11 mouse cellular contexts compared by ENCODE assay signal in the genomic region with DNA sequence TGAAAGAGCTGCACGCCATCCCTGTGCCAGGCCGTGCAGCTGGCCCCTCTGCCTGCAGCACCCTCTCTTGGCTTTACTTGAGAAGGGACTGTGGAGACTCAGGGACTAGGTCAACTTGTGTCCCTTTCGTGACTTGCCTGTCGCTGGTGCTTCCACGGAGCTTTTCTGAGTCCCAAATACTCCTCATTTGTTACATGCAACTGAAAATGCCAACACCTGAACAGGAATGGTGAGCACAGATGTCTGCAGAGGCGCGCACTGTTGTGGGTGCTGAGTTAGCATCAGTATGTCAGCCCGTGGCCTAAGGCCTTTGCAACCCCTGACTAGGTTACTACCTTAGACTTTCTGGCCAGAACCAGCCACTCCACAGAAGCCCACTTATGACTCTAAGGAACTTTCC. TPM values are rescaled to one million over a fixed set of nuclear protein-coding genes. Genes with fewer than 3 reads are reported as not detected.
DNase-seq lines count a peak whose midpoint lies in the region; ATAC-seq and TF ChIP-seq lines count a peak whose summit lies in the region.
"Had no signal": no experiment of that assay in that cellular context is flagged by ENCODE, and none has a peak within 500 bp of the region (broad histone marks: within the 10 kb centered on the region; RNA-seq: fewer than 3 reads in every experiment).

No protein-coding gene starts in this region.

- H3K27ac ChIP-seq in heart, embryonic 10.5 days: peak overlapping the region; percentile 81
- H3K27ac ChIP-seq in lung, embryonic 15.5 days: peak overlapping the region; percentile 54; the same call in 1 of the 2 replicates
- peak overlapping the region; percentile 81 for H3K27ac ChIP-seq in heart, postnatal 0 days (ENCODE audit: low read depth)
- peak overlapping the region; percentile 54 for H3K27ac ChIP-seq in midbrain, embryonic 16.5 days (ENCODE audit: low read length)

- TF ChIP-seq EP300 in heart, postnatal 0 days (IDR thresholded peaks at IDR 0.05; ENCODE audit: low read depth): no peak

- no peak overlapping the region for H3K4me2 ChIP-seq in lung, embryonic 15.5 days
- peak overlapping the region; percentile 14; the same call in 1 of the 2 replicates for H3K4me2 ChIP-seq in heart, postnatal 0 days (ENCODE audit: low read depth, low read length)
- H3K4me2 ChIP-seq in midbrain, embryonic 16.5 days (ENCODE audit: low read length): no peak overlapping the region
- H3K4me2 ChIP-seq: limb, embryonic 12.5 days had no signal

- H3K9ac ChIP-seq in lung, embryonic 15.5 days: no peak overlapping the region
- H3K9ac ChIP-seq in heart, postnatal 0 days (replicated peaks; ENCODE audit: low read depth, low read length): no peak overlapping the region
- H3K9ac ChIP-seq in midbrain, embryonic 16.5 days (ENCODE audit: low read depth, low read length): peak overlapping the region; percentile 31; the same call in 1 of the 2 replicates
- H3K9ac ChIP-seq: limb, embryonic 12.5 days had no signal

- H3K4me1 ChIP-seq in heart, embryonic 10.5 days: peaks cover 51% of the 10 kb centered on the region
- peaks cover 49% of the 10 kb centered on the region for H3K4me1 ChIP-seq in lung, embryonic 15.5 days
- peaks cover 48% of the 10 kb centered on the region for H3K4me1 ChIP-seq in heart, postnatal 0 days (ENCODE audit: control insufficient read depth, insufficient read depth)
- H3K4me1 ChIP-seq in midbrain, embryonic 16.5 days (ENCODE audit: control insufficient read depth, insufficient read depth, low read length): peaks cover 20% of the 10 kb centered on the region

- H3K4me3 ChIP-seq in heart, embryonic 10.5 days: no peak overlapping the region
- no peak overlapping the region for H3K4me3 ChIP-seq in lung, embryonic 15.5 days
- no peak overlapping the region for H3K4me3 ChIP-seq in heart, postnatal 0 days (ENCODE audit: low read depth, low read length)
- H3K4me3 ChIP-seq in midbrain, embryonic 16.5 days (ENCODE audit: low read depth, low read length): no peak overlapping the region
- H3K4me3 ChIP-seq: erythroblast, embryonic 14.5 days; limb, embryonic 12.5 days had no signal

- no peaks in the 10 kb centered on the region for H3K9me3 ChIP-seq in heart, embryonic 10.5 days
- H3K9me3 ChIP-seq in lung, embryonic 15.5 days: no peaks in the 10 kb centered on the region
- H3K9me3 ChIP-seq in heart, postnatal 0 days (replicated peaks; ENCODE audit: control insufficient read depth, low read length): no peaks in the 10 kb centered on the region
- H3K9me3 ChIP-seq in midbrain, embryonic 16.5 days (replicated peaks; ENCODE audit: control insufficient read depth, low read length, poor library complexity, severe bottlenecking): no peaks in the 10 kb centered on the region
- H3K9me3 ChIP-seq: limb, embryonic 12.5 days had no signal

- DNase-seq in heart, embryonic 10.5 days (ENCODE audit: low spot score): no peak
- DNase-seq in heart, postnatal 4 days: no peak
- DNase-seq in lung, postnatal 36 days: no peak
- no peak for DNase-seq in heart, postnatal 0 days (ENCODE audit: low spot score)
- DNase-seq in left cerebral cortex, adult 18-20 months (ENCODE audit: low spot score in 2 of 2): no peak
- no peak for DNase-seq in yolk sac, embryonic 10.5 days (ENCODE audit: low spot score)
- DNase-seq: gastrocnemius, postnatal 36 days had no signal

- TF ChIP-seq CTCF in heart, postnatal 0 days (IDR thresholded peaks at IDR 0.05; ENCODE audit: low read depth): no peak

- ATAC-seq in lung, embryonic 15.5 days (ENCODE audit: borderline replicate concordance, extremely low read depth, low FRiP score, low TSS enrichment): no peak
- ATAC-seq in heart, postnatal 0 days (ENCODE audit: insufficient read depth, low read depth): no peak
- 0 out of 2 replicates have a peak, but pooled peaks have one; percentile 3 for ATAC-seq in midbrain, embryonic 16.5 days

- peaks cover 49% of the 10 kb centered on the region for H3K36me3 ChIP-seq in heart, embryonic 10.5 days
- peaks cover 28% of the 10 kb centered on the region; the same call in 1 of the 2 replicates for H3K36me3 ChIP-seq in lung, embryonic 15.5 days
- H3K36me3 ChIP-seq in heart, postnatal 0 days (replicated peaks; ENCODE audit: control insufficient read depth, insufficient read depth, low read length): peaks cover 23% of the 10 kb centered on the region
- no peaks in the 10 kb centered on the region for H3K36me3 ChIP-seq in midbrain, embryonic 16.5 days (ENCODE audit: control insufficient read depth, insufficient read depth, low read length)

- no peaks in the 10 kb centered on the region for H3K27me3 ChIP-seq in heart, embryonic 10.5 days (ENCODE audit: insufficient read depth, poor library complexity, severe bottlenecking)
- H3K27me3 ChIP-seq in lung, embryonic 15.5 days: no peaks in the 10 kb centered on the region
- no peaks in the 10 kb centered on the region for H3K27me3 ChIP-seq in heart, postnatal 0 days (ENCODE audit: control insufficient read depth, insufficient read depth, low read length)
- no peaks in the 10 kb centered on the region for H3K27me3 ChIP-seq in midbrain, embryonic 16.5 days (ENCODE audit: control insufficient read depth, insufficient read depth, low read depth, low read length)
- H3K27me3 ChIP-seq: limb, embryonic 12.5 days had no signal

- WGBS in heart, embryonic 10.5 days: 80% methylated on average over 8 of the region's 8 CpGs
- 67% methylated on average over 8 of the region's 8 CpGs for WGBS in lung, embryonic 15.5 days
- WGBS in heart, postnatal 0 days: 74% methylated on average over 8 of the region's 8 CpGs
- 93% methylated on average over 8 of the region's 8 CpGs for WGBS in midbrain, embryonic 16.5 days

RNA-seq across cellular contexts. Expression of a gene that starts 35.2 kb away (rescaled TPM):
- polyA plus RNA-seq in heart, embryonic 10.5 days (2016; fragmentation: Nextera tagmentation; extraction: Ambion mirVana): 312 and 372 TPM in 2 replicates
- 100 to 1,000 TPM; 457 to 460 TPM for total RNA-seq in heart, postnatal 4 days (2021)
- polyA plus RNA-seq in lung, embryonic 15.5 days (2015; fragmentation: Nextera tagmentation; extraction: Ambion mirVana): 520 and 550 TPM in 2 replicates
- 289 and 316 TPM in 2 replicates for total RNA-seq in heart, postnatal 0 days (2014; rRNA removed; ENCODE audit: low replicate concordance)
- 271 and 272 TPM in 2 replicates for polyA plus RNA-seq in heart, postnatal 0 days (2015; fragmentation: Nextera tagmentation; extraction: Ambion mirVana)
- polyA plus RNA-seq in midbrain, embryonic 16.5 days (2015; fragmentation: Nextera tagmentation; extraction: Ambion mirVana): 69.2 and 74.3 TPM in 2 replicates
- 10 to 100 TPM; 27.6 to 27.9 TPM for total RNA-seq in left cerebral cortex, adult 18-20 months (2021)

RNA-seq across cellular contexts. Expression of a gene that starts 49.1 kb away (rescaled TPM):
- 0.88 and 1.0 TPM in 2 replicates for polyA plus RNA-seq in heart, embryonic 10.5 days (2016; fragmentation: Nextera tagmentation; extraction: Ambion mirVana)
- total RNA-seq in heart, postnatal 4 days (2021): under 1 TPM; 0.47 to 0.79 TPM
- polyA plus RNA-seq in lung, embryonic 15.5 days (2015; fragmentation: Nextera tagmentation; extraction: Ambion mirVana): 0.22 and 0.38 TPM in 2 replicates
- 3.7 and 8.4 TPM in 2 replicates for total RNA-seq in heart, postnatal 0 days (2014; rRNA removed; ENCODE audit: low replicate concordance)
- polyA plus RNA-seq in heart, postnatal 0 days (2015; fragmentation: Nextera tagmentation; extraction: Ambion mirVana): 3.5 and 4.2 TPM in 2 replicates
- polyA plus RNA-seq in midbrain, embryonic 16.5 days (2015; fragmentation: Nextera tagmentation; extraction: Ambion mirVana): not detected in 2 replicates
- not detected for total RNA-seq in left cerebral cortex, adult 18-20 months (2021)
- total RNA-seq: gastrocnemius, postnatal 36 days had no signal
- polyA plus RNA-seq: erythroblast, embryonic 14.5 days had no signal

RNA-seq across cellular contexts. Expression of a gene that starts 56.3 kb away (rescaled TPM):
- polyA plus RNA-seq in heart, embryonic 10.5 days (2016; fragmentation: Nextera tagmentation; extraction: Ambion mirVana): 42.8 and 48.3 TPM in 2 replicates
- total RNA-seq in heart, postnatal 4 days (2021): 10 to 100 TPM; 89.6 to 90.1 TPM
- polyA plus RNA-seq in lung, embryonic 15.5 days (2015; fragmentation: Nextera tagmentation; extraction: Ambion mirVana): 62.5 and 62.7 TPM in 2 replicates
- 57.6 and 69.2 TPM in 2 replicates for total RNA-seq in heart, postnatal 0 days (2014; rRNA removed; ENCODE audit: low replicate concordance)
- polyA plus RNA-seq in heart, postnatal 0 days (2015; fragmentation: Nextera tagmentation; extraction: Ambion mirVana): 23.7 and 24.2 TPM in 2 replicates
- polyA plus RNA-seq in midbrain, embryonic 16.5 days (2015; fragmentation: Nextera tagmentation; extraction: Ambion mirVana): 41.5 and 41.7 TPM in 2 replicates
- total RNA-seq in left cerebral cortex, adult 18-20 months (2021): 10 to 100 TPM; 93.4 to 97.3 TPM
